In genomic region chr17:31698347-31698746, GRCm38 (mm10) we compare ENCODE assay signal across 27 mouse cellular contexts. TPM values are rescaled to one million over a fixed set of nuclear protein-coding genes. Genes with fewer than 3 reads are reported as not detected.
DNase-seq lines count a peak whose midpoint lies in the region; ATAC-seq lines count a peak whose summit lies in the region.
"Had no signal": no experiment of that assay in that cellular context is flagged by ENCODE, and none has a peak within 500 bp of the region (broad histone marks: within the 10 kb centered on the region; RNA-seq: fewer than 3 reads in every experiment).

No protein-coding gene starts in this region.

- peak overlapping the region; percentile 41 for H3K27ac ChIP-seq in forebrain, embryonic 13.5 days
- no peak overlapping the region for H3K27ac ChIP-seq in forebrain, embryonic 11.5 days (ENCODE audit: low read depth, low read length)
- H3K27ac ChIP-seq in forebrain, embryonic 16.5 days (ENCODE audit: low read length): peak overlapping the region; percentile 39
- H3K27ac ChIP-seq: embryonic facial prominence, embryonic 15.5 days; heart, adult 2 months; midbrain, embryonic 12.5 days had no signal

- no peak for DNase-seq in forebrain, embryonic 11.5 days (ENCODE audit: low spot score)
- peak; percentile 68 for DNase-seq in left cerebral cortex, postnatal 4 days
- DNase-seq in left cerebral cortex, postnatal 25 days (ENCODE audit: low spot score in 2 of 2): no peak
- peak; percentile 77 to 87 for DNase-seq in cerebellum, postnatal 10 days
- no peak for DNase-seq in lung, postnatal 36 days
- DNase-seq: adrenal gland, postnatal 14 days; embryo, embryonic 11 days; gastrocnemius, postnatal 10 days; heart, adult 2 months; heart, postnatal 10 days; kidney, adult 8-10 months; kidney, postnatal 36 days; lung, adult 18-20 months; lung, postnatal 4 days; thymus, adult 18-20 months had no signal

- no peak overlapping the region for H3K4me2 ChIP-seq in forebrain, embryonic 13.5 days
- H3K4me2 ChIP-seq in forebrain, embryonic 11.5 days (ENCODE audit: low read depth, low read length, severe bottlenecking): no peak overlapping the region
- no peak overlapping the region for H3K4me2 ChIP-seq in forebrain, embryonic 16.5 days (ENCODE audit: low read length)
- H3K4me2 ChIP-seq: embryonic facial prominence, embryonic 15.5 days; midbrain, embryonic 12.5 days had no signal

- ATAC-seq in forebrain, embryonic 13.5 days: peak; percentile 48; the same call in 1 of the 2 replicates
- ATAC-seq in forebrain, embryonic 11.5 days (replicated peaks; ENCODE audit: low FRiP score): no peak
- ATAC-seq in forebrain, embryonic 16.5 days: peak; percentile 49; the same call in 1 of the 2 replicates
- ATAC-seq: activated CD4-positive, CD25-positive, alpha-beta regulatory T cell, adult 4 months; inflammation-experienced regulatory T-cells, adult 6 months; Patski had no signal

- no peaks in the 10 kb centered on the region for H3K9me3 ChIP-seq in forebrain, embryonic 13.5 days (replicated peaks)
- H3K9me3 ChIP-seq in forebrain, embryonic 11.5 days (ENCODE audit: control insufficient read depth, low read length): no peaks in the 10 kb centered on the region
- no peaks in the 10 kb centered on the region for H3K9me3 ChIP-seq in forebrain, embryonic 16.5 days (ENCODE audit: control insufficient read depth, low read length)
- H3K9me3 ChIP-seq: embryonic facial prominence, embryonic 15.5 days; midbrain, embryonic 12.5 days had no signal

- peaks cover 18% of the 10 kb centered on the region for H3K4me1 ChIP-seq in forebrain, embryonic 13.5 days
- H3K4me1 ChIP-seq in forebrain, embryonic 11.5 days (replicated peaks; ENCODE audit: control insufficient read depth, insufficient read depth, low read length): peaks cover 7% of the 10 kb centered on the region; the same call in 1 of the 2 replicates
- peaks cover 13% of the 10 kb centered on the region for H3K4me1 ChIP-seq in forebrain, embryonic 16.5 days (replicated peaks; ENCODE audit: control insufficient read depth, insufficient read depth, low read length)

- intact Hi-C loops in left cerebral cortex, postnatal 4 days (cut with DNase I): no loop called here
- intact Hi-C loops in left cerebral cortex, postnatal 25 days (cut with DNase I): no loop called here

- no peak overlapping the region for H3K4me3 ChIP-seq in forebrain, embryonic 13.5 days
- no peak overlapping the region for H3K4me3 ChIP-seq in forebrain, embryonic 11.5 days (ENCODE audit: low read depth, low read length)
- H3K4me3 ChIP-seq in forebrain, embryonic 16.5 days (replicated peaks; ENCODE audit: low read length): no peak overlapping the region
- H3K4me3 ChIP-seq: embryonic facial prominence, embryonic 15.5 days; heart, adult 2 months; midbrain, embryonic 12.5 days had no signal

- no peaks in the 10 kb centered on the region for H3K36me3 ChIP-seq in forebrain, embryonic 13.5 days (ENCODE audit: poor library complexity, severe bottlenecking)
- no peaks in the 10 kb centered on the region for H3K36me3 ChIP-seq in forebrain, embryonic 11.5 days (ENCODE audit: control insufficient read depth, insufficient read depth, low read length)
- no peaks in the 10 kb centered on the region for H3K36me3 ChIP-seq in forebrain, embryonic 16.5 days (ENCODE audit: control insufficient read depth, insufficient read depth)
- H3K36me3 ChIP-seq: embryonic facial prominence, embryonic 15.5 days; midbrain, embryonic 12.5 days had no signal

- no peak overlapping the region for H3K9ac ChIP-seq in forebrain, embryonic 13.5 days
- no peak overlapping the region for H3K9ac ChIP-seq in forebrain, embryonic 11.5 days (ENCODE audit: low read length)
- H3K9ac ChIP-seq in forebrain, embryonic 16.5 days (replicated peaks; ENCODE audit: low read depth, low read length): no peak overlapping the region
- H3K9ac ChIP-seq: embryonic facial prominence, embryonic 15.5 days; midbrain, embryonic 12.5 days had no signal

- H3K27me3 ChIP-seq in forebrain, embryonic 13.5 days: no peaks in the 10 kb centered on the region
- H3K27me3 ChIP-seq in forebrain, embryonic 11.5 days (ENCODE audit: control insufficient read depth, insufficient read depth, low read length): no peaks in the 10 kb centered on the region
- H3K27me3 ChIP-seq in forebrain, embryonic 16.5 days (replicated peaks; ENCODE audit: control insufficient read depth, insufficient read depth, low read length): no peaks in the 10 kb centered on the region
- H3K27me3 ChIP-seq: embryonic facial prominence, embryonic 15.5 days; midbrain, embryonic 12.5 days; Patski had no signal

- 48% methylated on average over 11 of the region's 11 CpGs for WGBS in forebrain, embryonic 13.5 days
- WGBS in forebrain, embryonic 11.5 days: 68% methylated on average over 11 of the region's 11 CpGs
- WGBS in forebrain, embryonic 16.5 days: 42% methylated on average over 11 of the region's 11 CpGs

RNA-seq across cellular contexts. Expression of gene Cryaa, which starts 20.7 kb away (rescaled TPM):
- polyA plus RNA-seq in forebrain, embryonic 13.5 days (2015; fragmentation: Nextera tagmentation; extraction: Ambion mirVana): not detected in 2 replicates
- not detected in 2 replicates for polyA plus RNA-seq in forebrain, embryonic 11.5 days (2014; fragmentation: Nextera tagmentation; extraction: Ambion mirVana)
- under 1 TPM; 0.36 to 0.38 TPM for total RNA-seq in left cerebral cortex, postnatal 4 days (2021)
- not detected for total RNA-seq in left cerebral cortex, postnatal 25 days (2021)
- polyA plus RNA-seq in forebrain, embryonic 16.5 days (2015; fragmentation: Nextera tagmentation; extraction: Ambion mirVana): not detected in 2 replicates
- total RNA-seq: adrenal gland, postnatal 14 days; gastrocnemius, postnatal 10 days; heart, adult 2 months; heart, postnatal 10 days; liver, adult 2 months had no signal
- polyA plus RNA-seq: activated CD4-positive, CD25-positive, alpha-beta regulatory T cell, adult 4 months; C2C12; inflammation-experienced regulatory T-cells, adult 6 months; liver, adult 2 months; midbrain, embryonic 12.5 days; neural tube, embryonic 11.5 days; Patski; stomach, embryonic 14.5 days; urinary bladder, adult 2 months had no signal

RNA-seq across cellular contexts. Expression of gene U2af1, which starts 39.7 kb away (rescaled TPM):
- 349 and 357 TPM in 2 replicates for polyA plus RNA-seq in forebrain, embryonic 13.5 days (2015; fragmentation: Nextera tagmentation; extraction: Ambion mirVana)
- 212 and 213 TPM in 2 replicates for polyA plus RNA-seq in forebrain, embryonic 11.5 days (2014; fragmentation: Nextera tagmentation; extraction: Ambion mirVana)
- 100 to 1,000 TPM; 183 to 186 TPM for total RNA-seq in left cerebral cortex, postnatal 4 days (2021)
- total RNA-seq in left cerebral cortex, postnatal 25 days (2021): 100 to 1,000 TPM; 107 to 119 TPM
- polyA plus RNA-seq in forebrain, embryonic 16.5 days (2015; fragmentation: Nextera tagmentation; extraction: Ambion mirVana): 266 and 267 TPM in 2 replicates

Comparison
In these comparisons a context has a peak if more than half of its experiments do, and no peak if none do; other contexts are left out.
1. DNase-seq: peak in left cerebral cortex, postnatal 4 days (single experiment) and cerebellum, postnatal 10 days (2 of 2); none in forebrain, embryonic 11.5 days (single experiment), left cerebral cortex, postnatal 25 days (0 of 2) and lung, postnatal 36 days (single experiment).